Mouse (Mus musculus) liver, embryonic 14.5 days (tissue): ENCODE results near the gene Ucp3.

ENCODE experiments used
- CTCF ChIP-seq: IDR thresholded peaks from 2 replicates; pipeline ENCODE4 v1.5.1; 2016; ENCODE audit warnings: antibody characterized with exemption, low read depth, control low read depth
- EP300 ChIP-seq: IDR thresholded peaks from 2 replicates; pipeline ENCODE4 v1.6.1; 2016; ENCODE audit warnings: antibody characterized with exemption, low read depth

DNA sequence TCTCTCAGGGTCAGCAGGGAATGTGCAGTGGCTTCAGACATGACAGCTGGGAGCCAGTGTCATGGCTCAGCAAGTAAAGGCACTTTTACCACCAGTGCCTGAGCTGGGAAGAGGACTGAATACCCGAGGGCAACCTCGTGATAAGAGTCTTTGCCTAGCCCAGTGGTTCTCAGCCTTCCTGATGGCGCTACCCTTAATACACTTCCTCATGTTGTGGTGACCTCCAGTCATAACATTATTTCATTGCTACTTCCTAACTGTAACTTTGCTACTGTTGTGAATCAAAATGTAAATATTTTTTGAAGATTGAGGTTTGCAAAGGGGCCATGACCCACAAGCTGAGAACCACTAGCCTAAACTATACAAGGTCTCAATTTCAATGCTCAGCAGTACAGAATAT lies 35.9 kb downstream of the Ucp3 start:
- no peak for TF ChIP-seq CTCF
- TF ChIP-seq EP300 = no peak
